Mouse (Mus musculus) embryonic fibroblast, embryonic 13.5 days (primary cell): ENCODE measurements around the gene Kat6b.

Experiments used
- CTCF ChIP-seq: IDR thresholded peaks from 2 replicates; pipeline ENCODE4 v1.5.1; 2011; ENCODE audit warnings: mild to moderate bottlenecking, control low read depth, low read length, moderate library complexity, borderline replicate concordance; ENCODE audit not compliant: insufficient read depth
- POLR2A ChIP-seq: IDR thresholded peaks from 2 replicates; pipeline ENCODE4 v1.6.1; 2011; ENCODE audit warnings: low read depth, mild to moderate bottlenecking, control low read depth, low read length, moderate library complexity

- TF ChIP-seq CTCF (no peak), POLR2A (no peak)
These were observed 38.1 kb downstream of the Kat6b start for GRCm38 (mm10) chr14:21519307-21519706.
